Mouse (Mus musculus): ENCODE data around the gene Sik3.
A peak's percentile ranks its signal among the peaks of the same experiment; 100 is the strongest.

The Sik3 gene

GRCm38 (mm10) chr9:46270782-46271181, 258.2 kb downstream of the Sik3 start:
- no peak for DNase-seq (ENCODE audit: low read depth, low spot score)

- no peak for DNase-seq (ENCODE audit: low read depth, low spot score)
Measured at GRCm38 (mm10) chr9:46272070-46272469, 259.4 kb downstream of the Sik3 start.

- peak; percentile 95 for DNase-seq (ENCODE audit: low read depth, low spot score)
Measured at GRCm38 (mm10) chr9:46272677-46273454, 260.2 kb downstream of the Sik3 start, which contains the start of gene Zpr1. Zpr1 (plus strand) TSS chr9:46273064.

Measured in telencephalon, adult 2 months (tissue).